Mouse (Mus musculus) myocyte (in vitro differentiated cells): ENCODE results near the gene Gm44973. TPM values are rescaled to one million over a fixed set of nuclear protein-coding genes. Genes with fewer than 3 reads are reported as not detected.
A peak's percentile ranks its signal among the peaks of the same experiment; 100 is the strongest.

Experiments used
- H3K27me3 ChIP-seq: one replicate; pipeline ENCODE4 v1.6.1; 2011; ENCODE audit not compliant: control insufficient read depth, insufficient read depth, insufficient read length
- H3K36me3 ChIP-seq: one replicate; pipeline ENCODE4 v1.6.1; 2011; ENCODE audit not compliant: control insufficient read depth, insufficient read depth
- H3K4me2 ChIP-seq: one replicate; pipeline ENCODE4 v1.6.1; 2011; ENCODE audit warnings: low read depth, control low read depth
- H3K4me3 ChIP-seq: one replicate; pipeline ENCODE4 v1.5.1; 2011; ENCODE audit warnings: mild to moderate bottlenecking, control low read depth, moderate library complexity
- H3K79me2 ChIP-seq: one replicate; pipeline ENCODE4 v1.6.1; 2011; ENCODE audit not compliant: control insufficient read depth, insufficient read depth
- H3ac ChIP-seq: one replicate; pipeline ENCODE4 v1.6.1; 2011; ENCODE audit not compliant: control insufficient read depth, insufficient read length
- CEBPB ChIP-seq: IDR thresholded peaks from 2 replicates; pipeline ENCODE4 v1.6.1; 2011; ENCODE audit warnings: mild to moderate bottlenecking, moderate library complexity; ENCODE audit not compliant: poor library complexity, insufficient read depth, severe bottlenecking
- E2F4 ChIP-seq: IDR thresholded peaks from one replicate; pipeline ENCODE4 v1.6.1; 2011; ENCODE audit warnings: mild to moderate bottlenecking, control low read depth, moderate library complexity; ENCODE audit not compliant: insufficient read depth
- MAX ChIP-seq: IDR thresholded peaks from one replicate; pipeline ENCODE4 v1.6.1; 2011; ENCODE audit warnings: low read depth, mild to moderate bottlenecking, control low read depth
- MYOD1 ChIP-seq, 3 experiments: IDR thresholded peaks; one replicate each; pipeline ENCODE4 v1.6.1; 2011; ENCODE audit warnings: control low read depth in 2 of 3, low read depth in 2 of 3, mild to moderate bottlenecking in 2 of 3, moderate library complexity in 1 of 3; ENCODE audit not compliant: insufficient read length in 2 of 3, control insufficient read depth in 1 of 3
- MYOG ChIP-seq, 3 experiments: IDR thresholded peaks; one replicate each; pipeline ENCODE4 v1.6.1; 2011; ENCODE audit warnings: control low read depth in 2 of 3, low read depth in 2 of 3, mild to moderate bottlenecking in 2 of 3; ENCODE audit not compliant: insufficient read length in 2 of 3, control insufficient read depth in 1 of 3, insufficient read depth in 1 of 3
- POLR2A ChIP-seq: IDR thresholded peaks from one replicate; pipeline ENCODE4 v1.6.1; 2011; ENCODE audit warnings: low read depth, mild to moderate bottlenecking, control low read depth, moderate library complexity; ENCODE audit not compliant: insufficient read length
- POLR2AphosphoS2 ChIP-seq: IDR thresholded peaks from one replicate; pipeline ENCODE4 v1.6.1; 2011; ENCODE audit warnings: low read depth, control low read depth; ENCODE audit not compliant: insufficient read length
- REST ChIP-seq: IDR thresholded peaks from one replicate; pipeline ENCODE4 v1.6.1; 2011; ENCODE audit warnings: mild to moderate bottlenecking, control low read depth, moderate library complexity; ENCODE audit not compliant: insufficient read depth, insufficient read length
- SRF ChIP-seq: IDR thresholded peaks from one replicate; pipeline ENCODE4 v1.6.1; 2011; ENCODE audit warnings: low read depth; ENCODE audit not compliant: control insufficient read depth, insufficient read length
- TCF12 ChIP-seq: IDR thresholded peaks from one replicate; pipeline ENCODE4 v1.6.1; 2011; ENCODE audit warnings: mild to moderate bottlenecking, control low read depth; ENCODE audit not compliant: poor library complexity, insufficient read depth, severe bottlenecking
- TCF3 ChIP-seq: IDR thresholded peaks from one replicate; pipeline ENCODE4 v1.6.1; 2011; ENCODE audit warnings: low read depth, control low read depth; ENCODE audit not compliant: insufficient read length
- USF1 ChIP-seq: IDR thresholded peaks from one replicate; pipeline ENCODE4 v1.6.1; 2011; ENCODE audit warnings: low read depth, mild to moderate bottlenecking, control low read depth, moderate library complexity
- polyA plus RNA-seq: library from polyadenylated mRNA; unstranded; fragments of >200 nt; fragmentation: generic; extraction: Trizol; gene quantifications from one replicate; pipeline ENCODE4 v1.2.1, GENCODE M21; 2012; ENCODE audit warnings: missing spikeins

Gm44973 gene
- polyA plus RNA-seq, 1 experiment: not detected

DNA sequence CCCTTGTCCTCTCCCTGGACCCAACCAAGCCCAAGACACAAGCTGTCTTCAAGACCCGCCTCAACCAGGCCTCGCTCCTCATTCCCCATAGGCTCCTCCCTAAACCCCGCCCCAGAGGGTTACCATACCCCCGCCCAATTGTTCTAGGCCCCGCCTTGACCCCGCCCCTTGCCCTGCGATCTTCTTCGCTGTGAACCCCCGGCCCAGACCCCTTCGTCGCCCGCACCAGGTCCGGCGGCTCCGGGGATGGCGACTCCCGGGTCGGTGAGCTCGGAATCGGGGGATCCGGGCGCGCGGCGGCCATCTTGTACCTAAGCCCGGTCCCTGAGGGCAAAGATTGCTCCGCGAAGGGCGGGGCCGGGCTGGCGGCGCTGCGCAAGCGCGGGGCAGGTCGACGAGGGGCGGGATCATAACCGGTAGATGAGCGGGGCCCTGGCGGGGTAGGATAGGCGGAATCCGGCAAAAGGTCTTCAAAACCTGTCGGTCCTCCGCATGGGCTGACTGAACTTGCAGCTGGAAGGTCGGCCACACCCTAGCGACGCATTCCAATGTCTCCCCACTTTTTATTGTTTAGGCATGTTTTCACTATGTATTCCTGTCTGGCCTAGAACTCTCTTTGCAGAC lies 22.9 kb downstream of the Gm44973 start, which contains the start of gene Zfp784:
Gene Zfp784 (minus strand): TSS at position 338 of the 624 bp plus-strand sequence.
- Histone ChIP-seq H3K4me2 (peak within 1 kb of the TSS; percentile 76), H3K36me3 (peaks cover 6% of the 10 kb centered on the region), H3K79me2 (no peaks in the 10 kb centered on the region), H3K27me3 (no peaks in the 10 kb centered on the region), H3K4me3 (peak within 1 kb of the TSS; percentile 62), H3ac (peak within 1 kb of the TSS; percentile 52)
- TF ChIP-seq SRF (no peak), CEBPB (no peak), POLR2AphosphoS2 (peak; percentile 45), MYOD1 (IDR thresholded peaks at IDR 0.05; ENCODE audit: control insufficient read depth in 1 of 3, insufficient read length in 2 of 3, low read depth in 2 of 3) (no peak), USF1 (no peak), TCF3 (no peak), REST (no peak), MAX (no peak), TCF12 (no peak), POLR2A (peak; percentile 64), MYOG (IDR thresholded peaks at IDR 0.05; ENCODE audit: control insufficient read depth in 1 of 3, insufficient read depth in 1 of 3, insufficient read length in 2 of 3, low read depth in 2 of 3) (no peak), E2F4 (no peak)

DNA sequence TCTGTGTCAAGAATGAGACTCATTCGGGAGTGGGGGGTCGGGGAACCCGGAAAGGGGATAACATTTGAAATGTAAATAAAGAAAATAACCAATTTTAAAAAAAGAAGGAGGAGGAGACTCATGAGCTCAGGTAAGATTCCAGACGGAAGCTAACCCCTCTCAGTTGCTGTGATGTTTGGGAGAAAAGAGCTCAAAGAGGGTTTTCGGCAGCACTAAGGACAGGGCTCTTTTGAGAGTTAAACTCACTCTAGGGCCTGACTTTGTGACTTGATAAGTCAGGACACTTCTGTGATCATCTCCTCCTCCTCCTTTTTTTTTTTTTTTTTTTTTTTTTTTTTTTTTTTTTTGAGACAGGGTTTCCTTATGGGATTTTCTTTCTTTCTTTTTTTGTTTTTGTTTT lies 23.6 kb downstream of the Gm44973 start:
- Histone ChIP-seq H3K27me3 (no peaks in the 10 kb centered on the region), H3K4me2 (peak overlapping the region; percentile 76), H3K79me2 (no peaks in the 10 kb centered on the region), H3K36me3 (peaks cover 5% of the 10 kb centered on the region), H3ac (peak overlapping the region; percentile 52), H3K4me3 (peak overlapping the region; percentile 62)
- TF ChIP-seq TCF12 (no peak), POLR2A (no peak), REST (no peak)

DNA sequence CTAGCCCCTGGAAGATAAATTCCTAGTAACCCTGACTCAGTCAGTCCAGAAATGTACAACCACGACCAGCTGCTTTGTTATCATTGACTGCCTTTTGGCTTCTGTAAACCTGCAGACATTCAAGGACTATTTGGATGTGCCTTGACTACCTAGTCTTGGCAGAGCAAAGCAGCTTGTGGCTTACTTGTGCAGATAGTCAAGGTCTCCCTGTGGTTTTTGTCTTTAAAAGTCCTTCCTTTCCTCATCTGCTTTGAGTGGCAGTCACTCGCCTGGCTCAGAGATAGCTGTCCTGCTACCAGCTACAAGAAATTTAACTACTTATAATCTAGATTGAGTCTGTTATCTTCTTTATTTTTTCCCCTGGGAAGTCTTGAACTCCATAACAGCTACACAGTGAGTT lies 29.7 kb downstream of the Gm44973 start:
- no peaks in the 10 kb centered on the region for H3K27me3 ChIP-seq
- H3K79me2 ChIP-seq: no peaks in the 10 kb centered on the region
- no peak overlapping the region for H3K4me3 ChIP-seq
- H3K4me2 ChIP-seq: no peak overlapping the region
- TF ChIP-seq TCF12: no peak
- no peak for TF ChIP-seq SRF
- TF ChIP-seq POLR2A: no peak
- no peak for TF ChIP-seq MYOD1 (IDR thresholded peaks at IDR 0.05; ENCODE audit: control insufficient read depth in 1 of 3, insufficient read length in 2 of 3, low read depth in 2 of 3)
- TF ChIP-seq POLR2AphosphoS2: no peak
- TF ChIP-seq USF1: no peak
- TF ChIP-seq MAX: no peak
- no peak for TF ChIP-seq MYOG (IDR thresholded peaks at IDR 0.05; ENCODE audit: control insufficient read depth in 1 of 3, insufficient read depth in 1 of 3, insufficient read length in 2 of 3, low read depth in 2 of 3)
- no peak for TF ChIP-seq TCF3
- TF ChIP-seq REST: no peak
- no peak for TF ChIP-seq CEBPB
- no peak for TF ChIP-seq E2F4
- H3K36me3 ChIP-seq: no peaks in the 10 kb centered on the region
- no peak overlapping the region for H3ac ChIP-seq

DNA sequence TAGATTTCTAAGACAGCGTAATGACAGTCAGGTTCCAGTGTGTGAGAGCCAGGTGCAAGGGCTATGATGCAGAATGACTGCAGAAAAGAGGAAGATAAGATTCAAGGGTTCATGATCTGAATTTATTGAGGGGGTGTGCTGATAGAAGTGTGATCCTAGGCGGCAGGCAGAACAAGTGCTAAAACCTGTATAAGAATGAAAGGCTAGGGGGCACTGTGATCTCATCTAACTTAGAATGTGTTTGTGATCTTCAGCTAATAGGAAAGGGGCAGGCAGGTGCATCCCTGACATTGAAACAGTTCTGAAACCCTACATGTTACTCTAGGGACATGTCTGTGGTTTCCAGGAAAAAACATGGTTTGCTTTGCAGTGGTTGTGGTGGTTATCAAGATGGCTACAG lies 30.8 kb downstream of the Gm44973 start:
- Histone ChIP-seq H3K4me2 (no peak overlapping the region), H3K27me3 (no peaks in the 10 kb centered on the region), H3ac (no peak overlapping the region), H3K79me2 (no peaks in the 10 kb centered on the region), H3K36me3 (no peaks in the 10 kb centered on the region), H3K4me3 (no peak overlapping the region)
- TF ChIP-seq TCF12: no peak
- no peak for TF ChIP-seq POLR2AphosphoS2
- TF ChIP-seq CEBPB: no peak
- TF ChIP-seq MYOD1 (IDR thresholded peaks at IDR 0.05; ENCODE audit: control insufficient read depth in 1 of 3, insufficient read length in 2 of 3, low read depth in 2 of 3): no peak
- TF ChIP-seq E2F4: no peak

DNA sequence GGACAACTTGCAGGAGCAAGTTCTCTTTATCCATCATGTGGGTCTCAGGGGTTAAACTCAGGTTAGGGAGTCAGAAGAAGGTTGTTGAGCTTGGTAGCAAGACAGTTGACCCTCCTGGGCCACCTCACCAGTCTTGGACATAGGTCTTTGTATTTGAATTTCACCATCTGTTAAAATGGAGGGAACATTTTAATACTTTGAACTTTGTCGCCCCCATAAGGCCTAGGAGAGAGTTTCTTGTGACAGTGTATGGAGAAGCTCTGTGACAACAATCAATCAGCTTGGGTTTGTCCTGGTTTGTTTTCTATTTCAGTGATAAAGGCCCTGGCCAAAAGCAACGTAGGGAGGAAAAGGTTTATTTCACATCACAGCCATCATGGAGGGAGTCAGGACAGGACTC lies 32.0 kb downstream of the Gm44973 start:
- Histone ChIP-seq H3K79me2 (peaks cover 6% of the 10 kb centered on the region), H3K4me3 (no peak overlapping the region), H3K36me3 (no peaks in the 10 kb centered on the region), H3K27me3 (no peaks in the 10 kb centered on the region), H3ac (no peak overlapping the region), H3K4me2 (no peak overlapping the region)
- TF ChIP-seq SRF: no peak
- no peak for TF ChIP-seq MYOD1 (IDR thresholded peaks at IDR 0.05; ENCODE audit: control insufficient read depth in 1 of 3, insufficient read length in 2 of 3, low read depth in 2 of 3)
- TF ChIP-seq REST: no peak
- no peak for TF ChIP-seq MYOG (IDR thresholded peaks at IDR 0.05; ENCODE audit: control insufficient read depth in 1 of 3, insufficient read depth in 1 of 3, insufficient read length in 2 of 3, low read depth in 2 of 3)
- no peak for TF ChIP-seq TCF12
- TF ChIP-seq TCF3: no peak
- no peak for TF ChIP-seq USF1
